Mouse (Mus musculus) brain, embryonic 14.5 days (tissue): ENCODE measurements around the gene Gnb1.

ENCODE experiments used
- CTCF ChIP-seq: fragments of 200-500 bp; IDR thresholded peaks from 2 replicates; pipeline ENCODE4 v1.5.1; 2012; ENCODE audit warnings: inconsistent platforms, mild to moderate bottlenecking, moderate library complexity, borderline replicate concordance; ENCODE audit not compliant: insufficient read depth, insufficient read length; ENCODE audit errors: extremely low read depth
- POLR2A ChIP-seq: fragments of 200-500 bp; IDR thresholded peaks from 2 replicates; pipeline ENCODE4 v1.6.1; 2012; ENCODE audit warnings: mild to moderate bottlenecking, inconsistent platforms, borderline replicate concordance; ENCODE audit not compliant: poor library complexity, insufficient read depth, insufficient read length, severe bottlenecking; ENCODE audit errors: extremely low read depth

DNA sequence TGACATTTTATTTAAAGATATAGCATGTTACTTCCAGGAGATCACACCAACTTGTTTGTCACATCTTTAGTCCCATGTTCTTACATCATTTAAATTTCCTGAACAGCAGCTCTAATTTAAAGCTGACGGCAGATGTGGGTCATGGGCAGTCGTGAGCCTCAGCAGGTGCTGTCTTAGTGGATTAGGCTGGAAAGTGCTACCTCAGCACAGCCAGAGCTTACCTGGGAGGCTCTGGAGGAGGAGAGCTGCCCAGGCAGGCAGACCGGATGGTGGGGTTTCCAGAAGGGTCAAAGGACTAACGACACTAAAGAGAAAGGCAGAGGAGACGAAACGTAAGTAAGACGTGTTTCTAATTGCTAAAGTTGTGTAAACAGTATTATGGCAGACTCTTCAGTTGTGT, 31.2 kb downstream of the Gnb1 start:
- TF ChIP-seq CTCF, result no peak
- no peak for TF ChIP-seq POLR2A
